Mouse (Mus musculus): ENCODE measurements at regions not wholly inside any gene's neighbourhood (a gene's known extent, or its start where the extent isn't known, plus 50 kb on each side); places are given as distances from the start of the nearest gene placed in this dataset.

- DNase-seq: no peak
These were observed 158.9 kb downstream of the Rab11fip2 start for GRCm38 (mm10) chr19:59784401-59785046.

DNA sequence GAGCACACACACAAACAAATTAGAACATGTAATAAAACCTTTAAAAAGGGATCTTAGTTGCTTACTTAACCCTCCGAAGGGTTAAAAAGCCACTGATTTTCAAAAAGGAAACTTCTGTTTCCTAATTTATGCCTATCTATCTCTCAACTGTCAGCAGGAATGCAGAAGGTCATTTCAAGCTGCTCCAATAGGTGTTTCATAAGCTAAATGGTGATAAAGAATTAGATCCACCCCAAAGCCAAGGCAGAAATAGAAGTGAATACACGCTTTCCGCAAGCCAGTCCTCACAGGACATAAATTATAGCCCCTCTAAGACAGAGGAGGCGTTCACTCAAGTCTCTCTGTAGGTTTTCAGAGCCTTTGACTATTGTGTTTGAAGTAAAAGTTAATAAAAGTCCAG lies 112.2 kb downstream of the Rab11fip2 start:
- no peak for DNase-seq

GRCm38 (mm10) chr19:59837138-59837537 lies 106.3 kb downstream of the Rab11fip2 start:
- no peak for DNase-seq

- DNase-seq: no peak
These were observed 105.8 kb downstream of the Rab11fip2 start for GRCm38 (mm10) chr19:59837628-59838027.

DNA sequence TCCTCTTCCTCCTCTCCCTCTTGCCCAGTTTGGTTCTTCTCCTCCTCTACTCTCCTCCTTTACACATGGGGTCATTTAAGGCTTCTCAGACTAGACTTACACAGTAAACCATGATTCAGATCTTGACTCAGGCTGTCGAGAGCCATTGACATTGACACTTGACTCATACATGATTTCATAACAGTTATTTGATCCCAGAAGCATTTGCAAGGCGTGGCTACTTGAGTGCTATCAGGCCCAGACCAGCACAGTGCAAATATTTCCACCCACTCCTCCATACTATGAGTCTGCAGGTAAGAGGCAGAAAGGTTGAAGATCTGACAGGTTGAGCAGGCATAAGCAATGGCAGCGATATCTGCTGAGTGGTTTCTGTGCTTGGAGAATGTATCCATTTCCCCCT lies 99.2 kb downstream of the Rab11fip2 start:
- no peak for DNase-seq

- DNase-seq: no peak
These were observed 96.6 kb downstream of the Rab11fip2 start for GRCm38 (mm10) chr19:59846807-59847206.

- DNase-seq: no peak
These were observed 92.8 kb downstream of the Rab11fip2 start for GRCm38 (mm10) chr19:59850696-59851095.

GRCm38 (mm10) chr19:59852011-59852738 lies 91.3 kb downstream of the Rab11fip2 start:
- no peak for DNase-seq
